Mouse (Mus musculus) Patski (cell line): ENCODE results near the gene Mcm2. TPM values are rescaled to one million over a fixed set of nuclear protein-coding genes. Genes with fewer than 3 reads are reported as not detected.

Source experiments
- ATAC-seq: fragments of 100-300 bp; one replicate; pipeline ENCODE4 v1.8.0; 2021
- CTCF ChIA-PET: fragments of 350-600 bp; sonication (Branson Sonifier 250); formaldehyde crosslinking; loops from one replicate; lab custom pipeline; 2022; ENCODE audit warnings: inconsistent platforms; lab: Charles Lee
- POLR2A ChIA-PET: fragments of 350-600 bp; sonication (Branson Sonifier 250); formaldehyde crosslinking; loops from one replicate; lab custom pipeline; 2022; ENCODE audit warnings: antibody characterized with exemption, inconsistent platforms; lab: Charles Lee
- DNase-seq: peaks from one replicate; pipeline ENCODE4 v3.0.0-alpha.2; 2011; ENCODE audit warnings: low read depth, low spot score
- H3K27me3 ChIP-seq: fragments of 371-371 bp; one replicate; pipeline ENCODE4 v1.5.1; 2021
- CTCF ChIP-seq: fragments of 100-300 bp; IDR thresholded peaks from one replicate; pipeline ENCODE4 v1.5.1; 2021
- in situ Hi-C: fragments of 300-500 bp; cut with MboI; formaldehyde crosslinking; loops from 3 replicates; pipeline ENCODE4 v1.11.1; 2018; ENCODE audit warnings: low pct_unique_long_range_greater_than_20kb, mixed read lengths
- polyA plus RNA-seq: library from polyadenylated mRNA; unstranded; gene quantifications from one replicate; pipeline ENCODE4 v1.2.3, GENCODE M21; 2021

The Mcm2 gene
- polyA plus RNA-seq, 1 experiment from 2014 or later = 61.8 TPM

GRCm38 (mm10) chr6:88843781-88844725 lies 54.5 kb downstream of the Mcm2 start:
- TF ChIP-seq CTCF = no peak
- no peak for DNase-seq
- ChIA-PET POLR2A (interaction anchor here (0.6 to 0.7 kb wide), 2 partner anchors 41 to 342 kb away, joined by 3 read pairs; no protein-coding TSS in a partner anchor), CTCF (interaction anchor here (1.4 to 2.9 kb wide), 3 partner anchors 11 to 16 kb away, joined by 3 to 10 read pairs (median 4); no protein-coding TSS in a partner anchor)
- in situ Hi-C loops = no loop called here
- no peaks in the 10 kb centered on the region for H3K27me3 ChIP-seq
- ATAC-seq = no peak

- CTCF ChIA-PET = interaction anchor here (1.4 to 2.9 kb wide), 3 partner anchors 12 to 15 kb away, joined by 3 to 10 read pairs (median 4); no protein-coding TSS in a partner anchor
- POLR2A ChIA-PET = interaction anchor here (1.0 kb wide), 1 partner anchor 293 kb away, joined by 3 read pairs; no protein-coding TSS in a partner anchor
- no peak for TF ChIP-seq CTCF
- in situ Hi-C loops = no loop called here
- no peaks in the 10 kb centered on the region for H3K27me3 ChIP-seq
- no peak for ATAC-seq
- DNase-seq = no peak
These were observed 55.3 kb downstream of the Mcm2 start for GRCm38 (mm10) chr6:88843241-88843640.

- no peak for DNase-seq
- TF ChIP-seq CTCF = no peak
- POLR2A ChIA-PET = interaction anchor here (1.0 kb wide), 1 partner anchor 293 kb away, joined by 3 read pairs; no protein-coding TSS in a partner anchor
- in situ Hi-C loops = no loop called here
- no peaks in the 10 kb centered on the region for H3K27me3 ChIP-seq
- no peak for ATAC-seq
- CTCF ChIA-PET = interaction anchor here (1.3 to 2.9 kb wide), 4 partner anchors 15 to 286 kb away, joined by 3 to 10 read pairs (median 6); no protein-coding TSS in a partner anchor
These were observed 55.8 kb downstream of the Mcm2 start for GRCm38 (mm10) chr6:88842731-88843151.

GRCm38 (mm10) chr6:88841781-88842689 lies 56.5 kb downstream of the Mcm2 start, which contains the start of gene Abtb1:
Abtb1 (minus strand) TSS chr6:88841984.
- in situ Hi-C loops = no loop called here
- CTCF ChIA-PET = interaction anchor here (0.6 to 2.9 kb wide), 15 partner anchors 13 to 296 kb away, joined by 3 to 10 read pairs (median 3); no protein-coding TSS in a partner anchor
- TF ChIP-seq CTCF = no peak
- ATAC-seq (peak; percentile 87), DNase-seq (peak; percentile 99)
- POLR2A ChIA-PET = interaction anchor here (1.2 kb wide), 1 partner anchor 9 kb away, joined by 5 read pairs; no protein-coding TSS in a partner anchor
- H3K27me3 ChIP-seq = no peaks in the 10 kb centered on the region

GRCm38 (mm10) chr6:88841514-88841780 lies 57.1 kb downstream of the Mcm2 start:
- ATAC-seq (peak; percentile 2), DNase-seq (no peak)
- POLR2A ChIA-PET = interaction anchor here (1.2 kb wide), 1 partner anchor 8 kb away, joined by 5 read pairs; no protein-coding TSS in a partner anchor
- no peaks in the 10 kb centered on the region for H3K27me3 ChIP-seq
- in situ Hi-C loops = no loop called here
- no peak for TF ChIP-seq CTCF
- CTCF ChIA-PET = interaction anchor here (0.9 to 2.9 kb wide), 12 partner anchors 13 to 295 kb away, joined by 3 to 10 read pairs (median 3); no protein-coding TSS in a partner anchor

GRCm38 (mm10) chr6:88840791-88841513 lies 57.6 kb downstream of the Mcm2 start:
- CTCF ChIA-PET = interaction anchor here (0.9 to 2.9 kb wide), 9 partner anchors 13 to 291 kb away, joined by 3 to 10 read pairs (median 3); no protein-coding TSS in a partner anchor
- in situ Hi-C loops = no loop called here
- no peaks in the 10 kb centered on the region for H3K27me3 ChIP-seq
- ATAC-seq (no peak), DNase-seq (no peak)
- TF ChIP-seq CTCF = no peak
- POLR2A ChIA-PET = interaction anchor here (1.2 kb wide), 1 partner anchor 8 kb away, joined by 5 read pairs; no protein-coding TSS in a partner anchor

- TF ChIP-seq CTCF = no peak
- ChIA-PET CTCF (no interaction called here), POLR2A (no interaction called here)
- in situ Hi-C loops = no loop called here
- DNase-seq (no peak), ATAC-seq (no peak)
- H3K27me3 ChIP-seq = no peaks in the 10 kb centered on the region
These were observed 58.4 kb downstream of the Mcm2 start for GRCm38 (mm10) chr6:88840211-88840610.

- no peak for TF ChIP-seq CTCF
- ATAC-seq (no peak), DNase-seq (no peak)
- CTCF ChIA-PET = no interaction called here
- POLR2A ChIA-PET = no interaction called here
- no peaks in the 10 kb centered on the region for H3K27me3 ChIP-seq
- in situ Hi-C loops = no loop called here
These were observed 59.2 kb downstream of the Mcm2 start for GRCm38 (mm10) chr6:88839135-88839970.
